7 mouse cellular contexts compared by ENCODE assay signal in the genomic region with DNA sequence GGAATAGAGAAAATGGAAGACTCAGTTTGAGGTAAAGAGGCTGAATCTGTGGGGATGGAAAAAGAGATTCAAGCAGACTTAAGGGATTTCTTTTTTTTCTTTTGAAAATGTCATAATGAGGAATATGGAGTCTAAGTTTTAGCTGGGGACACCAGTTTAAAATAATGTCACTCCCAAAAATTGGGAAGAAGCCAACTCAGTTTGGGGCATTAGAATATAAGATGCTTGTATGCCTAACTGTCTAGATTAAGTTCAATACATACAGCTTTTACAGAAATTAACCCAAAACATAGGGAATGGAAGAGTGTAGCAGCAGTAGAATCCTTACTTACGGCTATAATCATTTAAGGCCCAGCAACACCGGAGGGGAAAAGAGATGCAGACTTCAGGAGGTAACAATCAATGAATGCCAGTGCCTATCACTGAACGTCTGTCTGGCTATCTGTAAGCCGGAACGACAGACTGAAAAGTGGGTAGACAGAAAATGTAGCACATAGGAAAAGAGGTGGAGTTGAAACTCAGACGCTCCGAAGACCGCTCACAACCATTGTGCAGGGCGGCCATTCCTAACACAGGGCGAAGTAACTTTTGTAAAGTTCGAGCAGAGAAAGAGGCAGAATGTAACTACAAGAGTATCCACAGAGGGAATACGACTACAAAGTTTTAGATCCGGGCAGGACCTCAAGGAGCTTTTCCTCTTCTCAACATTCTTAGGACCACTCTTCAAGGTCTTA. TPM values are rescaled to one million over a fixed set of nuclear protein-coding genes. Genes with fewer than 3 reads are reported as not detected.
DNase-seq lines count a peak whose midpoint lies in the region; ATAC-seq and TF ChIP-seq lines count a peak whose summit lies in the region.

No protein-coding gene starts in this region.

- H3K9ac ChIP-seq in intestine, embryonic 14.5 days (ENCODE audit: low read length): peak overlapping the region; percentile 91

- H3K4me3 ChIP-seq in spleen, adult 2 months (ENCODE audit: extremely low read depth, insufficient read depth, insufficient read length): peak overlapping the region; percentile 73
- H3K4me3 ChIP-seq in intestine, embryonic 14.5 days (ENCODE audit: low read depth, low read length): peak overlapping the region; percentile 98

- TF ChIP-seq CTCF in spleen, adult 2 months (IDR thresholded peaks at IDR 0.05; ENCODE audit: extremely low read depth, insufficient read depth, insufficient read length, insufficient replicate concordance): no peak

- no peak for ATAC-seq in intestine, embryonic 14.5 days (replicated peaks; ENCODE audit: low FRiP score, low TSS enrichment, low read depth)

- H3K27me3 ChIP-seq in spleen, adult 2 months (ENCODE audit: control insufficient read depth, insufficient read depth, low read length): no peaks in the 10 kb centered on the region
- H3K27me3 ChIP-seq in intestine, embryonic 14.5 days (replicated peaks; ENCODE audit: control insufficient read depth, insufficient read depth, low read length): no peaks in the 10 kb centered on the region

- 3% methylated on average over 13 of the region's 13 CpGs for WGBS in spleen, adult 2 months
- under 1% methylated on average over 13 of the region's 13 CpGs for WGBS in intestine, embryonic 14.5 days

- peak overlapping the region; percentile 66 for H3K4me2 ChIP-seq in intestine, embryonic 14.5 days (ENCODE audit: low read length)

- peaks cover 6% of the 10 kb centered on the region; the same call in 1 of the 2 replicates for H3K4me1 ChIP-seq in spleen, adult 2 months (ENCODE audit: control insufficient read depth, insufficient read depth, insufficient read length)
- peaks cover 18% of the 10 kb centered on the region; the same call in 1 of the 2 replicates for H3K4me1 ChIP-seq in intestine, embryonic 14.5 days (replicated peaks; ENCODE audit: control insufficient read depth, insufficient read depth, low read length)

- DNase-seq in spleen, adult 2 months (ENCODE audit: low read depth in 1 of 2, low spot score in 2 of 2): no peak
- no peak for DNase-seq in spleen, postnatal 4 days (ENCODE audit: low spot score in 2 of 2)
- DNase-seq in c-Kit-positive CD71-positive TER-119-positive erythroid progenitor cells, embryonic 14.5 days (ENCODE audit: low spot score): peak; percentile 40
- peak; percentile 60 for DNase-seq in intestine, embryonic 14.5 days (ENCODE audit: low spot score)
- DNase-seq in neural tube, embryonic 10.5 days (ENCODE audit: extremely low spot score, low spot score): peak; percentile 24
- no peak for DNase-seq in left cerebral cortex, adult 8-10 months (ENCODE audit: low spot score in 2 of 2)
- DNase-seq in kidney, adult 9 months: no peak

- H3K27ac ChIP-seq in spleen, adult 2 months (ENCODE audit: insufficient read depth, low read length): no peak overlapping the region
- H3K27ac ChIP-seq in intestine, embryonic 14.5 days (ENCODE audit: low read depth): peak overlapping the region; percentile 96

- no peak for TF ChIP-seq POLR2A in spleen, adult 2 months (IDR thresholded peaks at IDR 0.05; ENCODE audit: low read depth, low read length)

- no peaks in the 10 kb centered on the region for H3K36me3 ChIP-seq in spleen, adult 2 months (ENCODE audit: control insufficient read depth, insufficient read depth, low read length)
- H3K36me3 ChIP-seq in intestine, embryonic 14.5 days (ENCODE audit: control insufficient read depth, insufficient read depth, low read length): peaks cover 5% of the 10 kb centered on the region

- H3K9me3 ChIP-seq in intestine, embryonic 14.5 days (ENCODE audit: control insufficient read depth, low read length): no peaks in the 10 kb centered on the region

RNA-seq across cellular contexts. Expression of gene Dtl, which starts 1.3 kb away (rescaled TPM):
- 1.7 and 2.2 TPM in 2 replicates for polyA plus RNA-seq in spleen, adult 2 months (2012; rRNA removed)
- 53.0 and 59.2 TPM in 2 replicates for polyA plus RNA-seq in intestine, embryonic 14.5 days (2014; fragmentation: Nextera tagmentation; extraction: Ambion mirVana)
- 1 to 10 TPM; 3.9 to 5.9 (median 5.5) TPM for total RNA-seq in left cerebral cortex, adult 8-10 months (2022)

RNA-seq across cellular contexts. Expression of gene Ints7, which starts 1.4 kb away (rescaled TPM):
- 23.8 and 26.6 TPM in 2 replicates for polyA plus RNA-seq in spleen, adult 2 months (2012; rRNA removed)
- 51.7 and 61.6 TPM in 2 replicates for polyA plus RNA-seq in intestine, embryonic 14.5 days (2014; fragmentation: Nextera tagmentation; extraction: Ambion mirVana)
- total RNA-seq in left cerebral cortex, adult 8-10 months (2022): 10 to 100 TPM; 29.0 to 36.4 (median 32.3) TPM

Comparison
In these comparisons a context has a peak if more than half of its experiments do, and no peak if none do; other contexts are left out.
1. DNase-seq: peak in c-Kit-positive CD71-positive TER-119-positive erythroid progenitor cells, embryonic 14.5 days (single experiment), intestine, embryonic 14.5 days (single experiment) and neural tube, embryonic 10.5 days (single experiment); none in spleen, adult 2 months (0 of 2), spleen, postnatal 4 days (0 of 2), left cerebral cortex, adult 8-10 months (0 of 2) and kidney, adult 9 months (single experiment).
2. RNA of gene Dtl, which starts 1.3 kb away (polyA plus RNA-seq): 53.0 to 59.2 TPM in intestine, embryonic 14.5 days; 1.7 to 2.2 TPM in spleen, adult 2 months; every median in the first group is over 10 times any median in the second.